In the genomic region with DNA sequence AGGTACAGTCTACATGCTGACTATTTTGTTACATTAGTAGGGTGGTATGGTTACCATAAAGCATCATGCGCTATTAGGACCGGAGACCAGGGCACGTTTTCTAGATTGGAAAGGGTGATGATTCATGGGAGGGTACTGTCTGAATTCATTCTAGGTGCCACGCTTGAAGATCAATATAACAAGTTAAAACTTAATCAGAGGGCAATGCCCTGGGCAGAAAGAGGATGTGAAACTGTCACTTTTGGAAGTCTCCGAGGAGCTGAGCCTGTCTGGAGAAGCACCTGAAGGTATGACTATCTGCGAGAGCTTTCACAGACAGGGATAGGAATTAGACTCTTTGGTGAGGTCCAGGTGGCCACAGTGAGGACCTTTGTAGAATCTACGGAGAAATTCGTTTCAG, we compare ENCODE assay signal across 13 mouse cellular contexts.
"Had no signal": no experiment of that assay in that cellular context is flagged by ENCODE, and none has a peak within 500 bp of the region (broad histone marks: within the 10 kb centered on the region; RNA-seq: fewer than 3 reads in every experiment).

No protein-coding gene starts in this region.

- H3K4me3 ChIP-seq: layer of hippocampus, adult 2 months; limb, embryonic 13.5 days; liver, embryonic 13.5 days; midbrain, embryonic 13.5 days; stomach, embryonic 15.5 days had no signal

- H3K4me1 ChIP-seq: liver, embryonic 13.5 days; stomach, embryonic 15.5 days had no signal

- H3K36me3 ChIP-seq: limb, embryonic 13.5 days; liver, embryonic 13.5 days; stomach, embryonic 15.5 days had no signal

- H3K27me3 ChIP-seq: limb, embryonic 13.5 days; liver, embryonic 13.5 days; midbrain, embryonic 13.5 days; stomach, embryonic 15.5 days had no signal

- ATAC-seq: midbrain, embryonic 13.5 days had no signal

- H3K4me2 ChIP-seq: limb, embryonic 13.5 days; liver, embryonic 13.5 days; midbrain, embryonic 13.5 days; stomach, embryonic 15.5 days had no signal

- H3K9me3 ChIP-seq: liver, embryonic 13.5 days; stomach, embryonic 15.5 days had no signal

- DNase-seq: kidney, adult 11 months; kidney, postnatal 10 days; kidney, postnatal 4 days; liver, embryonic 13.5 days; lung, adult 18-20 months; right cerebral cortex, adult 18-20 months; right cerebral cortex, postnatal 25 days; thymus, adult 2 months; thymus, postnatal 36 days had no signal

- H3K9ac ChIP-seq: limb, embryonic 13.5 days; liver, embryonic 13.5 days; midbrain, embryonic 13.5 days; stomach, embryonic 15.5 days had no signal

- H3K27ac ChIP-seq: layer of hippocampus, adult 2 months; limb, embryonic 13.5 days; liver, embryonic 13.5 days; midbrain, embryonic 13.5 days; stomach, embryonic 15.5 days had no signal
